Mouse (Mus musculus) B cell, adult 67 days (primary cell): ENCODE results near the gene Spata46. TPM values are rescaled to one million over a fixed set of nuclear protein-coding genes. Genes with fewer than 3 reads are reported as not detected.

Experiments used
- total RNA-seq, 2 experiments: library from RNA; stranded (reverse); gene quantifications; 4 replicates each; pipeline ENCODE4 v1.2.4; 2023

Gene Spata46
- not detected for total RNA-seq

DNA sequence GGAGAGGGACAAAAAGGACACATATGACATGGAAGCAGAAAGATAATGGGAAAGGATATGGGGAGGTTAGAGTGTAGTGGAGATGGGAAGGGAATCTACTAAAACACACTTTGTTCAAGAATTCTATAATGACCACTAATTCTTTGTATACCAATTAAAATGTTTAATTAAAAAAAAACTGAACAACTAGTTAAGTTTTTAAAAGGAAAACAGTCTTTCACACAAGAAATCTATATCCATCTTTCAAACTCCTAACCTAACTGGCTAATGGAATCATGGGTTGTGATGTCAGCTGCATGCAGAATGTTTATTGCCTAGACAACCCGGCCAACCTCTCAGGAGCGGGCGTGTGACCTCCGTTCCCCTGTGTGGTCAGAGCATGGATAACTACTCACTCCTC, at the start of gene Spata46:
Gene Spata46, plus strand, starts transcription at position 301 of the 400 bp plus-strand sequence.

DNA sequence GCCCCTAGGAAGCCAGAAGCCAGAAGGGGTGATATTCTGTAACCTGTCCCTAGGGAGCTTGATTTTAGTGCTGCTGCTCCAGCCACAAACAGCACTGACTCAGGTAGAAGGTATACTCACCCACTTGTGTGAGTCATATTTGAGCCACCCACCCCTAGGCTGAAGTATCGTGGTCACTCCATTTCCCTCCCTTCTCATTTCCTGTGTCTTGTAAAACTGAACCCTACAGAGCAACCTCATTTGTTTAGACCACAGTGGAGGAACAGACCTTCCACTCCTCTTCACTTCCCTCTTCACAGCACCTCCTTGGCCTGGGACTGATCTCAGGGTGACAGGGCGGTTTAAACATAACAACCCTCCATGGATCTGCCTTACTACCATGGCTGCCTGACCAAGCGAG, 31.6 kb upstream of the Spata46 start, which contains the start of gene Sh2d1b1:
Gene Sh2d1b1, plus strand, starts transcription at position 305 of the 400 bp plus-strand sequence.

DNA sequence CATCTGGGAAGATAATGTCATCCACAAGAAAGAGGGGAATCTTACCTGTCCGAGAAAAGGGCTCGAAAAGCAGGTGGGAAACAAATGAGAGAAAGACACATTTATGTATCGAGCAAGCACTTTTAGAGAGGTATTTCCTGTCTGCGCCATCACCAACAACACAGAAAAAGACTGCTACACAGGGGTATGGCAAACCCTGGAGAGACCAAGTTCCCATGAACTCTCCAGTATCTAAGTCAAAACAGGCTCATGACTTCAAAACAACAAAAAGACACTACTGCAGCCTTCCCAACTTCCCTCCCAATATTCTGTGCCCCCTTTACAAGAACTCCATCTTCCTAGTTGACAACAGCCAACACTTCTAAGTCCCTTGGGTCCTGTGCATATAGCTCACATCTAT, 2.4 kb upstream of the Spata46 start, which contains the start of gene Gm7694:
Gene Gm7694, minus strand, starts transcription at position 101 of the 400 bp plus-strand sequence.

Other genes with a start within 250 kb of the Spata46 start
- not detected for gene Ddr2, start 198.0 kb upstream of the Spata46 start, total RNA-seq
- gene Uap1, start 133.8 kb upstream of the Spata46 start, total RNA-seq, result 10 to 100 TPM; 56.1 to 57.7 TPM
- 10 to 100 TPM; 68.5 to 69.8 TPM for gene Uhmk1, start 93.4 kb upstream of the Spata46 start, total RNA-seq
- 1 to 10 TPM in 1 of 2 experiments, not detected in 1; 1.4 TPM for gene Sh2d1b2, start 76.1 kb upstream of the Spata46 start, total RNA-seq
- gene Sh2d1b1, start 31.5 kb upstream of the Spata46 start, total RNA-seq, result 1 to 10 TPM in 1 of 2 experiments, under 1 TPM in 1; 0.50 to 1.4 TPM
- not detected for gene Gm7694, start 2.5 kb upstream of the Spata46 start, total RNA-seq